Mouse (Mus musculus): Measurements from ENCODE around the gene Atoh7.

GRCm38 (mm10) chr10:63096757-63097156, 2.7 kb upstream of the Atoh7 start:
- no peak for TF ChIP-seq CTCF (IDR thresholded peaks at IDR 0.05; ENCODE audit: control insufficient read depth, insufficient read depth, low read length)
- no peak for TF ChIP-seq POLR2A (IDR thresholded peaks at IDR 0.05; ENCODE audit: borderline replicate concordance, control insufficient read depth, low read depth, low read length)
